Mouse (Mus musculus): ENCODE measurements at regions not wholly inside any gene's neighbourhood (a gene's known extent, or its start where the extent isn't known, plus 50 kb on each side); places are given as distances from the start of the nearest gene placed in this dataset.

DNA sequence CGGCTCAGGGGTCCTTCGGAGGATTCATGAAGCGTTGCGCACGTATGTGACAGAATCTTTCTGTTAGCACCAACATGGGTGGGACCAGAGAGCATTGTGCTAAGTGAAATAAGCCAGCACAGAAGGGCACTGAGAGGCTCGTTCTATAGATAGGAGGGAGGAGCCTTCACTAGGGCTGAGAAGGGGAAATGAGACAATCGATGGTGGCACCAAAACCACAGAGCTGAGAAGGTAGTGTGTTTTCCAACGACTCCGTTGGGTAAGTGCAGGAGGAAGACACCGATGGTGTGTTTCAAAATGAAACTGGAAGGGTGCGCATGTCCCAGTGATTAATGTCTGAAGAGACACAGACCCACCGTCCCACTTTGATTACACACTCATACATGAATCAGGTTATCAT, 54.7 kb upstream of the Krtap11-1 start:
- no peak for DNase-seq
- H3K36me3 ChIP-seq (ENCODE audit: control insufficient read depth, insufficient read depth, low read length) = no peaks in the 10 kb centered on the region
- H3K27me3 ChIP-seq (replicated peaks; ENCODE audit: control insufficient read depth, insufficient read depth, low read length) = no peaks in the 10 kb centered on the region
- no peaks in the 10 kb centered on the region for H3K4me1 ChIP-seq (ENCODE audit: control insufficient read depth, insufficient read depth, low read length)
- H3K27ac ChIP-seq (ENCODE audit: insufficient read depth, low read depth, low read length) = no peak overlapping the region
- 91% methylated on average over 12 of the region's 12 CpGs for WGBS
- no peak overlapping the region for H3K4me3 ChIP-seq (ENCODE audit: insufficient read depth, low read depth, low read length)
- no peak for TF ChIP-seq CTCF (conservative IDR thresholded peaks at IDR 0.05; ENCODE audit: insufficient read depth, insufficient read length, low read depth, low read length)
- no peak for TF ChIP-seq POLR2A (IDR thresholded peaks at IDR 0.05; ENCODE audit: low read depth, low read length)

DNA sequence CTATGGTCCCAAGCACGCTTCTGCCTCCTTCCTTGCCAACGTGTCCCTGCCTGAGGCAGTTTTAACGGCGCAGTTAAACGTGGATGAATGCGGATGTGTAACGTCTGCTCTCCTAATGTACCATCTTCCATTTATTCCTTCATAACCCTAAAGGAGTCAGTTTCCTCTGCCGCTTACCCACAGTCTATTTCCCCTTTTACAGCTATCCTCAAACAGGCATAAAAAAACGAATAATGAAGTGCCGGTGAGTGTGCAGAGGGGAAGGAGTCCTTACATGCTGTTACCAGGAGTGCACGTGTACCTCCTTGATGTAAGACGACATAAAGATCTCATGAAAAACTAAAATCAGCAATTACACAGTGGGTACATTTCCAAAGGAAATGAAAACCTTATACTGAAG, 54.3 kb upstream of the Krtap11-1 start:
- TF ChIP-seq POLR2A (IDR thresholded peaks at IDR 0.05; ENCODE audit: low read depth, low read length) (no peak), CTCF (conservative IDR thresholded peaks at IDR 0.05; ENCODE audit: insufficient read depth, insufficient read length, low read depth, low read length) (no peak)
- H3K27ac ChIP-seq (ENCODE audit: insufficient read depth, low read depth, low read length) = no peak overlapping the region
- 91% methylated on average over 12 of the region's 12 CpGs for WGBS
- no peaks in the 10 kb centered on the region for H3K27me3 ChIP-seq (replicated peaks; ENCODE audit: control insufficient read depth, insufficient read depth, low read length)
- H3K4me3 ChIP-seq (ENCODE audit: insufficient read depth, low read depth, low read length) = no peak overlapping the region
- DNase-seq = no peak
- H3K36me3 ChIP-seq (ENCODE audit: control insufficient read depth, insufficient read depth, low read length) = no peaks in the 10 kb centered on the region
- H3K4me1 ChIP-seq (ENCODE audit: control insufficient read depth, insufficient read depth, low read length) = no peaks in the 10 kb centered on the region
